Mouse (Mus musculus) cerebral cortex, adult 2 months (tissue): ENCODE measurements around the gene Adam34.

ENCODE experiments used
- WGBS: fragments of 180-500 bp; shearing (Covaris S2); methylation state at CpG from one replicate; pipeline ENCODE4 v1.1.7; 2018; 5-methylcytosine and 5-hydroxymethylcytosine counted together

The Adam34 gene

GRCm38 (mm10) chr8:43709949-43710348 is at the start of gene Adam34:
Gene Adam34 (minus strand): TSS chr8:43710049.

GRCm38 (mm10) chr8:43627176-43627575 is 82.7 kb downstream of the Adam34 start, which contains the start of gene Gm5346:
Gene Gm5346 (minus strand): TSS chr8:43627276.
- WGBS, result 90% methylated on average over 3 of the region's 3 CpGs

- 97% methylated on average over 1 of the region's 1 CpGs for WGBS
These were observed 93.8 kb downstream of the Adam34 start for GRCm38 (mm10) chr8:43616046-43616445.

- 83% methylated on average over 13 of the region's 13 CpGs for WGBS
These were observed 106.2 kb downstream of the Adam34 start for GRCm38 (mm10) chr8:43603657-43604056.

GRCm38 (mm10) chr8:43603166-43603565 is 106.7 kb downstream of the Adam34 start:
- 96% methylated on average over 15 of the region's 15 CpGs for WGBS
